Mouse (Mus musculus) E14TG2a.4 (cell line): Measurements from ENCODE around the gene Il27ra.

ENCODE experiments used
- CTCF ChIP-seq: conservative IDR thresholded peaks from 2 replicates; pipeline ENCODE4 v1.5.1; 2014; ENCODE audit warnings: low read length
- NANOG ChIP-seq: IDR thresholded peaks from 2 replicates; pipeline ENCODE4 v1.6.1; 2014; ENCODE audit warnings: borderline replicate concordance, low read length, mixed read lengths
- POU5F1 ChIP-seq: IDR thresholded peaks from 2 replicates; pipeline ENCODE4 v1.6.1; 2014; ENCODE audit warnings: low read length, borderline replicate concordance

- no peak for TF ChIP-seq CTCF
- TF ChIP-seq NANOG: no peak
- no peak for TF ChIP-seq POU5F1
Observed at GRCm38 (mm10) chr8:84002957-84003611, 39.3 kb downstream of the Il27ra start.
